Mouse (Mus musculus): ENCODE results near the gene Nbea. TPM values are rescaled to one million over a fixed set of nuclear protein-coding genes. Genes with fewer than 3 reads are reported as not detected.

Nbea gene
- polyA plus RNA-seq, 1 experiment: 3.2 TPM

DNA sequence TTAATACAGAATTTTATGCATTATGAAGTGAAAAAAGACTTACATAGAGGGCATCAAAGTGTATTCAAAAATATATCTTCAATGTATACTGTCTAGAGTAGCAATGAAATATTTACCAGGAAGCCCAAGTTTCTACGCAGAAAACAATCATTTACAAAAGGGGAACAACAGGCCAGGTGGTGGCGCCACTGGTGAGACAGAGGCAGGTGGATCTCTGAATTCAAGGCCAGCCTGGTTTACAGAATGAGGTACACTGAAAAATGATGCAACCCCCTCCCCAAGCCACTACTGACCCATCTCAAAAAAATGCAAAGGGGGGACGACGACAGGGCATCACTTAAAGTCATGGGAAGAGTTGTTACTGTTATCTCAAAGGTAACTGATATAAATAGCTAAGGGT is 430.9 kb downstream of the Nbea start:
- TF ChIP-seq MYOD1 (IDR thresholded peaks at IDR 0.05; ENCODE audit: control insufficient read depth, insufficient read length, low read depth): no peak
- TF ChIP-seq FOSL1 (IDR thresholded peaks at IDR 0.05; ENCODE audit: insufficient read depth, low read length, poor library complexity, severe bottlenecking): no peak
- no peak for TF ChIP-seq CEBPB (IDR thresholded peaks at IDR 0.05; ENCODE audit: low read depth)
- no peak for TF ChIP-seq MYOG (IDR thresholded peaks at IDR 0.05; ENCODE audit: control insufficient read depth, extremely low read depth, insufficient read length)
- no peak for TF ChIP-seq CTCF (IDR thresholded peaks at IDR 0.05; ENCODE audit: control insufficient read depth, insufficient read depth, insufficient read length)
- TF ChIP-seq MAX (IDR thresholded peaks at IDR 0.05): no peak
- TF ChIP-seq USF1 (IDR thresholded peaks at IDR 0.05; ENCODE audit: low read depth): no peak
- no peaks in the 10 kb centered on the region for H3K79me2 ChIP-seq (ENCODE audit: control insufficient read depth, insufficient read depth)
- no peaks in the 10 kb centered on the region for H3K27me3 ChIP-seq (ENCODE audit: control insufficient read depth, insufficient read depth, insufficient read length)
- H3K36me3 ChIP-seq (ENCODE audit: control insufficient read depth, insufficient read depth): no peaks in the 10 kb centered on the region
- H3K4me3 ChIP-seq (ENCODE audit: insufficient read depth, poor library complexity, severe bottlenecking): no peak overlapping the region
- H3K79me3 ChIP-seq (ENCODE audit: low read depth): no peaks in the 10 kb centered on the region
- no peak overlapping the region for H3ac ChIP-seq (ENCODE audit: control insufficient read depth, insufficient read length, low read depth)

DNA sequence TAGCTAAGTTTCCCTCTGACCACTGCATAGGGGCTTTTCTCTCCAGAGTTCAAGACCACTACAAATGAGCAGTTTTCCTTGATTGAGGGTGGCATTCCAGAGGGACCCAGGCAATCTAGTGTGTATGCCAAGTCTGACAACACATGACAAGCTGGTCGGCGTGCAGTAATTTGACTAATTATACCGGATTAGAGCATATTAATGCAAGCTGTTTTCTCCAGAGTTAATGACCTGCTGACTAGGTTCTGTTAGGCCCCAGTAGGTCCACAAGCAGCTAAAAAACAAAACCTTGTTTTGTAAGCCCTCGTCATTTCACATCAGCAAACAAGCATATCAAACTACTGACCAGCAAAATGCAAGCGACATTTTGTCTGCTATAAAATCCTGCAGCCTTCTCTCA is 432.1 kb downstream of the Nbea start:
- Histone ChIP-seq H3K79me2 (ENCODE audit: control insufficient read depth, insufficient read depth) (no peaks in the 10 kb centered on the region), H3K4me3 (ENCODE audit: insufficient read depth, poor library complexity, severe bottlenecking) (no peak overlapping the region), H3K27me3 (ENCODE audit: control insufficient read depth, insufficient read depth, insufficient read length) (no peaks in the 10 kb centered on the region), H3ac (ENCODE audit: control insufficient read depth, insufficient read length, low read depth) (no peak overlapping the region), H3K36me3 (ENCODE audit: control insufficient read depth, insufficient read depth) (no peaks in the 10 kb centered on the region), H3K79me3 (ENCODE audit: low read depth) (no peaks in the 10 kb centered on the region)
- no peak for TF ChIP-seq MAX (IDR thresholded peaks at IDR 0.05)
- TF ChIP-seq MYOG (IDR thresholded peaks at IDR 0.05; ENCODE audit: control insufficient read depth, extremely low read depth, insufficient read length): no peak
- TF ChIP-seq USF1 (IDR thresholded peaks at IDR 0.05; ENCODE audit: low read depth): no peak
- no peak for TF ChIP-seq CEBPB (IDR thresholded peaks at IDR 0.05; ENCODE audit: low read depth)
- TF ChIP-seq MYOD1 (IDR thresholded peaks at IDR 0.05; ENCODE audit: control insufficient read depth, insufficient read length, low read depth): no peak
- no peak for TF ChIP-seq CTCF (IDR thresholded peaks at IDR 0.05; ENCODE audit: control insufficient read depth, insufficient read depth, insufficient read length)
- TF ChIP-seq FOSL1 (IDR thresholded peaks at IDR 0.05; ENCODE audit: insufficient read depth, low read length, poor library complexity, severe bottlenecking): no peak

DNA sequence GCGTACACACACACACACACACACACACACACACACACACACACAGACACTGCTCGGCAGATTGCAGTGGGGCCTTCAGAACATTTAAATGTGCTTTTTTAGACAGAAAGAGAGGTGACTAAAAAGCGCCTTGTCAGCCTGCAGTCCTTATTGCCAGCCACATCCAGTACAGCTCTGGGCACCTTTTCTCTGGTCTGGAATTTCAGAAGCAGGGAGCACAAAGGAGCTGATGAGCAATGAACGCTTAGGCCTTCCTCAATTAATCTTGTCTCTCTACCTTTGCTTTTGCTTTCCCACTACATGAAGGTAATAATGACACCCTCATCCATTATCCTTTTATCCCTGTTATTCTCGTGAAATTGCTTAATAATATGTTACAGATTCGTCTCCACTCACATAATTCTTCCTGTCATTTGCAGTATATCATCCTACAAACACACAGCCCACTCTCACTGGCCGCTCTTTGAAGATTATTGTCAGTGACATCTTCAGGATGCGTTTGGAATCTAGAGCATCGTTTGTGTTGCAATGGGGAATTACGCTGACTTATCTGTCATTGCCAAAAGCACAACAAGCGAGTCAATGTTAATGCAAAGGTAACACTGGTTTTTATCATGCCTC is 432.9 kb downstream of the Nbea start:
- no peak for TF ChIP-seq MYOD1 (IDR thresholded peaks at IDR 0.05; ENCODE audit: control insufficient read depth, insufficient read length, low read depth)
- no peak for TF ChIP-seq MYOG (IDR thresholded peaks at IDR 0.05; ENCODE audit: control insufficient read depth, extremely low read depth, insufficient read length)
- TF ChIP-seq FOSL1 (IDR thresholded peaks at IDR 0.05; ENCODE audit: insufficient read depth, low read length, poor library complexity, severe bottlenecking): no peak
- no peak for TF ChIP-seq MAX (IDR thresholded peaks at IDR 0.05)
- TF ChIP-seq CEBPB (IDR thresholded peaks at IDR 0.05; ENCODE audit: low read depth): no peak
- TF ChIP-seq USF1 (IDR thresholded peaks at IDR 0.05; ENCODE audit: low read depth): no peak
- TF ChIP-seq CTCF (IDR thresholded peaks at IDR 0.05; ENCODE audit: control insufficient read depth, insufficient read depth, insufficient read length): no peak
- H3ac ChIP-seq (ENCODE audit: control insufficient read depth, insufficient read length, low read depth): no peak overlapping the region
- H3K79me3 ChIP-seq (ENCODE audit: low read depth): no peaks in the 10 kb centered on the region
- no peaks in the 10 kb centered on the region for H3K27me3 ChIP-seq (ENCODE audit: control insufficient read depth, insufficient read depth, insufficient read length)
- H3K4me3 ChIP-seq (ENCODE audit: insufficient read depth, poor library complexity, severe bottlenecking): no peak overlapping the region
- H3K79me2 ChIP-seq (ENCODE audit: control insufficient read depth, insufficient read depth): no peaks in the 10 kb centered on the region
- H3K36me3 ChIP-seq (ENCODE audit: control insufficient read depth, insufficient read depth): no peaks in the 10 kb centered on the region

DNA sequence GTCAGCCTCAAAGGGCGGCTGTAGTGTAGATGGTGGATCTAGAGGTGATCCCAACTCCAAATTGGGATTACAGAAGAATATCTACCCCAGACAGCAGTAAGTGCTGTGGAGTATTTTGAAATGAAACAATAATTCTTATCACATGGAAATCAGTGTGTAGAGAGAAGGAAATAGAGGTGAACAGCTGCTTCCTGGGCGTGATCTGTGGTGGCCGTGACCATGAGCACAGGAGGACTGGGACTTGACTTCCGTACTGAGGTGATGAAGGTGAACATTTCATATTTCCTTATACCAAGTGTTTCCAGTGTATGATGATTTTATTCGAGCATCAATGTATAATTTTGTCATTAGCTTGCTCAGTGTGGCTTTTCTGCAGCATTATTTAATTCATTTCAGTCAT is 439.6 kb downstream of the Nbea start:
- Histone ChIP-seq H3K4me3 (ENCODE audit: insufficient read depth, poor library complexity, severe bottlenecking) (no peak overlapping the region), H3K79me3 (ENCODE audit: low read depth) (no peaks in the 10 kb centered on the region), H3ac (ENCODE audit: control insufficient read depth, insufficient read length, low read depth) (no peak overlapping the region), H3K79me2 (ENCODE audit: control insufficient read depth, insufficient read depth) (no peaks in the 10 kb centered on the region), H3K27me3 (ENCODE audit: control insufficient read depth, insufficient read depth, insufficient read length) (no peaks in the 10 kb centered on the region), H3K36me3 (ENCODE audit: control insufficient read depth, insufficient read depth) (no peaks in the 10 kb centered on the region)
- TF ChIP-seq CTCF (IDR thresholded peaks at IDR 0.05; ENCODE audit: control insufficient read depth, insufficient read depth, insufficient read length) (no peak), FOSL1 (IDR thresholded peaks at IDR 0.05; ENCODE audit: insufficient read depth, low read length, poor library complexity, severe bottlenecking) (no peak), USF1 (IDR thresholded peaks at IDR 0.05; ENCODE audit: low read depth) (no peak), MAX (IDR thresholded peaks at IDR 0.05) (no peak)

DNA sequence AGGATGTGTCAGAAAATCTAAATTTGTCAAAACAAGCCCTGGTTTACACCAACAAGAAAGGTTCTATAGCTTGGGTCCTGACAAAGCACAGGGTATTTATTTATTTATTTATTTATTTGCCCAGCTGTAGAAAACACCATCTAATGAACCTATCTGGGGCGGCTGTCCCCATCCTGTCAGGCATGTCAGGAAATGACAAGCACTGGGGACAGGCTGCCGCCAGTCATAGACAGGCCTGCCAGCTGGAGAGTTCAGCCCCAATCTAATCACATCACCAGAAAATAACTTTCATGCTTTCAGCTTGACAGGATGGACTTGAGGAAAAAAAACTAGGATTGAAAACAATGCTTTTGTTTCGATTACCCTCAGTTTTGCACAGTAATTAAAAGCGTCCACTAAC is 440.8 kb downstream of the Nbea start:
- TF ChIP-seq MAX (IDR thresholded peaks at IDR 0.05) (no peak), MYOG (IDR thresholded peaks at IDR 0.05; ENCODE audit: control insufficient read depth, extremely low read depth, insufficient read length) (no peak), USF1 (IDR thresholded peaks at IDR 0.05; ENCODE audit: low read depth) (no peak), CEBPB (IDR thresholded peaks at IDR 0.05; ENCODE audit: low read depth) (no peak), FOSL1 (IDR thresholded peaks at IDR 0.05; ENCODE audit: insufficient read depth, low read length, poor library complexity, severe bottlenecking) (no peak), CTCF (IDR thresholded peaks at IDR 0.05; ENCODE audit: control insufficient read depth, insufficient read depth, insufficient read length) (no peak), MYOD1 (IDR thresholded peaks at IDR 0.05; ENCODE audit: control insufficient read depth, insufficient read length, low read depth) (no peak)
- no peaks in the 10 kb centered on the region for H3K79me2 ChIP-seq (ENCODE audit: control insufficient read depth, insufficient read depth)
- no peaks in the 10 kb centered on the region for H3K79me3 ChIP-seq (ENCODE audit: low read depth)
- no peak overlapping the region for H3ac ChIP-seq (ENCODE audit: control insufficient read depth, insufficient read length, low read depth)
- H3K27me3 ChIP-seq (ENCODE audit: control insufficient read depth, insufficient read depth, insufficient read length): no peaks in the 10 kb centered on the region
- H3K36me3 ChIP-seq (ENCODE audit: control insufficient read depth, insufficient read depth): no peaks in the 10 kb centered on the region
- H3K4me3 ChIP-seq (ENCODE audit: insufficient read depth, poor library complexity, severe bottlenecking): no peak overlapping the region

DNA sequence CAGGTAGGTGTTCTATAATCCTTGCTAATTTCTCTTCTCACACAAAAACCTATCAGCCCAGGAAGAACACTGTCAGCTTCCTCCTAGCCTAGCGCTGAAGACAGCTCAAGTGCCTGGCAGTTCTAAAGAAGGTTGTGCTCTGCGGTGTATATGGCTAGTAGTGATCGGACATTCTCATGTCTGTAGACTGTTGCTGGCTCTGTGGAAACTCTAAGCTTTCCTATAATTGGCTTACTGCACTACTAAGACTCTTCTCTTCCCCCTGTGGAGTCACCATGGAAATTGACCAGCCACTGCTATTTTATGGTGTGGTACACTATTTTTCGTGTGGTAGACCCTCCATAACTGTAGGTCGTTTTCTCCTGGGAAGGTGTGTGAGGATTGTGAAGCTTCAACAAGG is 441.3 kb downstream of the Nbea start:
- Histone ChIP-seq H3ac (ENCODE audit: control insufficient read depth, insufficient read length, low read depth) (no peak overlapping the region), H3K79me2 (ENCODE audit: control insufficient read depth, insufficient read depth) (no peaks in the 10 kb centered on the region), H3K36me3 (ENCODE audit: control insufficient read depth, insufficient read depth) (no peaks in the 10 kb centered on the region), H3K79me3 (ENCODE audit: low read depth) (no peaks in the 10 kb centered on the region), H3K27me3 (ENCODE audit: control insufficient read depth, insufficient read depth, insufficient read length) (no peaks in the 10 kb centered on the region), H3K4me3 (ENCODE audit: insufficient read depth, poor library complexity, severe bottlenecking) (no peak overlapping the region)
- TF ChIP-seq FOSL1 (IDR thresholded peaks at IDR 0.05; ENCODE audit: insufficient read depth, low read length, poor library complexity, severe bottlenecking) (no peak), CTCF (IDR thresholded peaks at IDR 0.05; ENCODE audit: control insufficient read depth, insufficient read depth, insufficient read length) (no peak), MAX (IDR thresholded peaks at IDR 0.05) (no peak), USF1 (IDR thresholded peaks at IDR 0.05; ENCODE audit: low read depth) (no peak), CEBPB (IDR thresholded peaks at IDR 0.05; ENCODE audit: low read depth) (no peak), MYOD1 (IDR thresholded peaks at IDR 0.05; ENCODE audit: control insufficient read depth, insufficient read length, low read depth) (no peak), MYOG (IDR thresholded peaks at IDR 0.05; ENCODE audit: control insufficient read depth, extremely low read depth, insufficient read length) (no peak)
